Mouse (Mus musculus) cerebellum, adult 9-10 months (tissue): ENCODE data around the gene Phf20.
A peak's percentile ranks its signal among the peaks of the same experiment; 100 is the strongest.

Experiments used
- DNase-seq: peaks from one replicate; pipeline ENCODE4 v3.0.0; 2022

Phf20 gene

GRCm38 (mm10) chr2:156321538-156321937 lies 125.3 kb downstream of the Phf20 start:
- DNase-seq, result no peak

- DNase-seq, result no peak
These were observed 127.9 kb downstream of the Phf20 start for GRCm38 (mm10) chr2:156324116-156324588.

GRCm38 (mm10) chr2:156324681-156325080 lies 128.4 kb downstream of the Phf20 start:
- no peak for DNase-seq

GRCm38 (mm10) chr2:156330681-156331080 lies 134.4 kb downstream of the Phf20 start:
- no peak for DNase-seq

- DNase-seq, result no peak
These were observed 135.2 kb downstream of the Phf20 start for GRCm38 (mm10) chr2:156331446-156331965.

GRCm38 (mm10) chr2:156340078-156340477 lies 143.8 kb downstream of the Phf20 start:
- DNase-seq, result no peak

- DNase-seq, result peak; percentile 36
These were observed 148.7 kb downstream of the Phf20 start for GRCm38 (mm10) chr2:156344775-156345532.

- DNase-seq, result no peak
These were observed 152.5 kb downstream of the Phf20 start for GRCm38 (mm10) chr2:156348812-156349211.

GRCm38 (mm10) chr2:156349286-156349848 lies 153.1 kb downstream of the Phf20 start:
- no peak for DNase-seq

GRCm38 (mm10) chr2:156351243-156351642 lies 155.0 kb downstream of the Phf20 start:
- no peak for DNase-seq

- DNase-seq, result no peak
These were observed 156.3 kb downstream of the Phf20 start for GRCm38 (mm10) chr2:156352413-156353165.

- no peak for DNase-seq
These were observed 157.0 kb downstream of the Phf20 start for GRCm38 (mm10) chr2:156353265-156353692.

- peak; percentile 34 for DNase-seq
These were observed 159.8 kb downstream of the Phf20 start for GRCm38 (mm10) chr2:156356031-156356430.
